Comparison of ENCODE assay signal across 24 mouse cellular contexts in the genomic region with DNA sequence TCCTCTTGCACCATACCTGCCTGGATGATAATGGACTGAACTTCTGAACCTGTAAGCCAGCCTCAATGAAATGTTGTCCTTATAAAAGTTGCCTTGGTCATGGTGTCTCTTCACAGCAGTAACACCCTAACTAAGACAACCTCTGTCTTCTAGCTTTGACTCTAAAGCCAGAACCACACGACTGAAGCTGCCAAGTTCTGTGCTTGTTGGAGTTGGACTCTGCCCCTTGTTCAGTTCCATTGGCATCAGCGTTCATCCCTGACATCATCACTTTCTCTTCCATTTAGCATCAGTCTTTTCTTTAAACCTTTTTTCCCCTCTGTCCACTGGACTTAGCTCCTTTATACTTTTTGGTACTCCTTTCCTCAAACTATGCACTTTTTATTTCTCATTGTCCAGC.
A peak's percentile ranks its signal among the peaks of the same experiment; 100 is the strongest.
DNase-seq lines count a peak whose midpoint lies in the region; ATAC-seq and TF ChIP-seq lines count a peak whose summit lies in the region.
"Had no signal": no experiment of that assay in that cellular context is flagged by ENCODE, and none has a peak within 500 bp of the region (broad histone marks: within the 10 kb centered on the region; RNA-seq: fewer than 3 reads in every experiment).

No protein-coding gene starts in this region.

- 86% methylated on average over 2 of the region's 2 CpGs for WGBS in kidney, embryonic 14.5 days
- WGBS in kidney, embryonic 16.5 days, result 84% methylated on average over 2 of the region's 2 CpGs
- 24% methylated on average over 2 of the region's 2 CpGs for WGBS in liver, adult 2 months

- TF ChIP-seq CTCF in liver, adult 2 months (IDR thresholded peaks at IDR 0.05; ENCODE audit: low read depth, low read length), result no peak

- H3K9ac ChIP-seq in kidney, embryonic 14.5 days (ENCODE audit: low read depth, low read length), result no peak overlapping the region
- no peak overlapping the region for H3K9ac ChIP-seq in kidney, embryonic 16.5 days (replicated peaks; ENCODE audit: low read length)
- no peak overlapping the region for H3K9ac ChIP-seq in liver, adult 2 months (ENCODE audit: low read depth, low read length)
- H3K9ac ChIP-seq: embryonic facial prominence, embryonic 13.5 days; embryonic facial prominence, embryonic 15.5 days; forebrain, embryonic 12.5 days had no signal

- no peak overlapping the region for H3K4me3 ChIP-seq in kidney, embryonic 14.5 days (ENCODE audit: low read length)
- no peak overlapping the region for H3K4me3 ChIP-seq in kidney, embryonic 16.5 days (ENCODE audit: low read length)
- no peak overlapping the region for H3K4me3 ChIP-seq in liver, adult 2 months (ENCODE audit: insufficient read depth, low read depth, low read length)
- H3K4me3 ChIP-seq: embryonic facial prominence, embryonic 13.5 days; embryonic facial prominence, embryonic 15.5 days; erythroblast, embryonic 14.5 days; forebrain, embryonic 10.5 days; forebrain, embryonic 12.5 days had no signal

- no peak for ATAC-seq in kidney, embryonic 14.5 days (ENCODE audit: low FRiP score, low TSS enrichment)
- ATAC-seq in kidney, embryonic 16.5 days (ENCODE audit: low FRiP score, low TSS enrichment), result no peak
- ATAC-seq: forebrain, embryonic 14.5 days had no signal

- H3K36me3 ChIP-seq in kidney, embryonic 14.5 days (ENCODE audit: control insufficient read depth, insufficient read depth, low read length), result no peaks in the 10 kb centered on the region
- H3K36me3 ChIP-seq in kidney, embryonic 16.5 days (ENCODE audit: insufficient read depth, low read length), result peaks cover 10% of the 10 kb centered on the region
- peaks cover 26% of the 10 kb centered on the region for H3K36me3 ChIP-seq in liver, adult 2 months (ENCODE audit: control insufficient read depth, insufficient read depth, low read length)
- H3K36me3 ChIP-seq: embryonic facial prominence, embryonic 15.5 days; forebrain, embryonic 12.5 days had no signal

- H3K4me1 ChIP-seq in kidney, embryonic 14.5 days (ENCODE audit: control insufficient read depth, insufficient read depth, low read length), result no peaks in the 10 kb centered on the region
- H3K4me1 ChIP-seq in kidney, embryonic 16.5 days (ENCODE audit: insufficient read depth, low read length), result no peaks in the 10 kb centered on the region
- H3K4me1 ChIP-seq in liver, adult 2 months (ENCODE audit: control insufficient read depth, insufficient read depth, low read length), result no peaks in the 10 kb centered on the region
- H3K4me1 ChIP-seq: embryonic facial prominence, embryonic 13.5 days; embryonic facial prominence, embryonic 15.5 days; forebrain, embryonic 10.5 days; forebrain, embryonic 12.5 days had no signal

- H3K79me2 ChIP-seq in liver, adult 2 months (ENCODE audit: control insufficient read depth, insufficient read depth, low read length), result no peaks in the 10 kb centered on the region

- no peak overlapping the region for H3K4me2 ChIP-seq in kidney, embryonic 14.5 days (replicated peaks; ENCODE audit: low read depth, low read length)
- H3K4me2 ChIP-seq in kidney, embryonic 16.5 days (replicated peaks; ENCODE audit: low read depth, low read length), result no peak overlapping the region
- H3K4me2 ChIP-seq: embryonic facial prominence, embryonic 13.5 days; embryonic facial prominence, embryonic 15.5 days; forebrain, embryonic 12.5 days had no signal

- H3K9me3 ChIP-seq in kidney, embryonic 14.5 days (ENCODE audit: control insufficient read depth, low read length), result no peaks in the 10 kb centered on the region
- H3K9me3 ChIP-seq in kidney, embryonic 16.5 days (ENCODE audit: low read length), result no peaks in the 10 kb centered on the region
- H3K9me3 ChIP-seq: embryonic facial prominence, embryonic 13.5 days; embryonic facial prominence, embryonic 15.5 days; forebrain, embryonic 10.5 days; forebrain, embryonic 12.5 days had no signal

- no peak overlapping the region for H3K27ac ChIP-seq in kidney, embryonic 14.5 days (ENCODE audit: low read depth, low read length)
- H3K27ac ChIP-seq in kidney, embryonic 16.5 days (ENCODE audit: low read length), result no peak overlapping the region
- H3K27ac ChIP-seq in liver, adult 2 months (replicated peaks; ENCODE audit: insufficient read depth, low read depth, low read length), result no peak overlapping the region
- H3K27ac ChIP-seq: embryonic facial prominence, embryonic 13.5 days; embryonic facial prominence, embryonic 15.5 days; forebrain, embryonic 10.5 days; forebrain, embryonic 12.5 days had no signal

- H3K27me3 ChIP-seq in kidney, embryonic 14.5 days (ENCODE audit: control insufficient read depth, insufficient read depth, low read length), result no peaks in the 10 kb centered on the region
- H3K27me3 ChIP-seq in kidney, embryonic 16.5 days (ENCODE audit: insufficient read depth, low read length), result no peaks in the 10 kb centered on the region
- H3K27me3 ChIP-seq in liver, adult 2 months (ENCODE audit: control insufficient read depth, insufficient read depth, low read length), result no peaks in the 10 kb centered on the region
- H3K27me3 ChIP-seq: embryonic facial prominence, embryonic 13.5 days; embryonic facial prominence, embryonic 15.5 days; forebrain, embryonic 12.5 days had no signal

- peak; percentile 63 for DNase-seq in kidney, adult 11 months
- peak; percentile 59 to 60 for DNase-seq in kidney, adult 8-10 months
- DNase-seq in kidney, postnatal 25 days, result peak; percentile 51 to 75
- no peak for DNase-seq in kidney, adult 18-20 months
- peak; percentile 81 for DNase-seq in liver, adult 2 months (ENCODE audit: extremely low read depth, low read depth, low spot score)
- DNase-seq in liver, result no peak
- DNase-seq: adrenal gland, adult 2 months; adrenal gland, postnatal 10 days; adrenal gland, postnatal 25 days; cerebellum, adult 11 months; cerebellum, adult 18-20 months; cerebellum, adult 8-10 months; cerebellum, adult 9-11 months; cerebellum, postnatal 14 days; cerebellum, postnatal 36 days; embryo, embryonic 11 days had no signal

- TF ChIP-seq POLR2A in liver, adult 2 months (IDR thresholded peaks at IDR 0.05; ENCODE audit: extremely low read depth, insufficient read depth, low read length), result no peak

Comparison
In these comparisons a context has a peak if more than half of its experiments do, and no peak if none do; other contexts are left out.
1. DNase-seq: peak in kidney, adult 11 months (single experiment), kidney, adult 8-10 months (2 of 2), kidney, postnatal 25 days (2 of 2) and liver, adult 2 months (single experiment); none in kidney, adult 18-20 months (single experiment) and liver (single experiment).